Mouse (Mus musculus) E14TG2a.4 (cell line): ENCODE measurements around the gene Gdf15.

Experiments used
- CTCF ChIP-seq: conservative IDR thresholded peaks from 2 replicates; pipeline ENCODE4 v1.5.1; 2014; ENCODE audit warnings: low read length
- NANOG ChIP-seq: IDR thresholded peaks from 2 replicates; pipeline ENCODE4 v1.6.1; 2014; ENCODE audit warnings: borderline replicate concordance, low read length, mixed read lengths
- POU5F1 ChIP-seq: IDR thresholded peaks from 2 replicates; pipeline ENCODE4 v1.6.1; 2014; ENCODE audit warnings: low read length, borderline replicate concordance

DNA sequence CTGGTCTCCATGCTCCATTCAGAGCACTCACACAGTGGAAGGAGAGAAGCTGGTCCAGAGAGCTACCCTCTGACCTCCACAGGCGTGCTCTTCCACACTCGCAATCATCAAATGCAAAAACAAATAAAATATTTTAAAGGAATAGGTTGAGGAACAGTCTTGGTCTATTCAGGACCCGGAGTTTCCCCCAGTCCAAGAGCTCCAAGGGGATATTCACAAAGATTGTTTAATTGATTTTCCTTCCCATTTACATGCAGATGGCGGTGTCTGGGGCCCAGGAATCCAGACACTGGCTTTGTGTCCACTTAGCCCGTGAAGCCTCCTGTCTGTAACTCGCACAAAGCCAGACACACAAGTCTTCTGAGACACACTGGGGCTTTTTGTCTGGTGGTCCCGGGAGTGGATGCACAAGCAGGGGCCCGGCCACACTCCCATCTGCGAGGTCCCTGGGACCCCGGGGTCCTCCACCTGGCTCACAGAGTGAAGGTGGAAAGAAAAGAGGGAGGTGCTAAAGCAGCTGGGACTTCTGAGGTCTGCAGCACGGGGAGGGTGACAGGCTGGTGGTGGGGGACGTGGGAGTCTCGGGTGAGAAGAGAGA is 24.0 kb upstream of the Gdf15 start:
- TF ChIP-seq CTCF: no peak
- TF ChIP-seq NANOG: no peak
- TF ChIP-seq POU5F1: no peak
